Mouse (Mus musculus): Measurements from ENCODE around the gene Gpr63.
"Not testable (repeated sequence)": the region's sequence is repeated elsewhere in the genome, so short reads cannot be mapped to it uniquely, and the experiment has no call there.

Gene Gpr63

DNA sequence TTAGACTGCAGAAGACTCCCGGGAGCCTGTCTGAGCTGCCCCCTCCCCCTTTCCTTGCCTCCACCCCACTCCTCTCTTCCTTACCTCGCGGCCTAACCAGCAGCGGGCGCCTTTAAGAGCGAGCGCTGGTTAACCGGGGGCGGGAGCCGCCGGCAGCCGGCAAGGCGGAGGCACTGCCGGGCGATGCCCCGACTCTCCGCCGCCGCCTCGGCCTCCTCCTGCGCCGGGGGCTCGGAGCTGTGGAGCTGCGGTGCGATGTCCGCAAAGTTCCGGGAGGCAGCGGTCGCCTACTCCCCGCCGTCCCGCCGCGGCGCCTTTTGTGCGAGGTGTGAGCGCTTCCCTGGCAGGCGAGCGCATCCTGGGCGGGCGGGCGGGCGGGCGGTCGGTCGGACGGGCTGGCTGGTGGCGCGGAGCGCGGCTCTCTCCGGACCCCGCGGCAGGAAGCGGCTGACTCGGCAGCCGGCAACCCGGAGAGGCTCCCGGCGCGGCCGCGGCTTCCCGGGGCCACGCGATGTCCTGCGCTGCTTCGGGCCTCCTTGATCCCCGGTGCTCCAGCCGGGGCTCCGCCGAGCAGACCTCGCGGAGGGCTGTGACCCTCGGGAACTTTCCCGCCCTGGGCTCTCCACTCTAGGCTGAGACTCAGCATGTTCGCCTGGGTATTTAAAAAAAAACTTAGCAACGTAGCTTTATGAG lies at the start of gene Gpr63:
Gene Gpr63, plus strand, starts transcription at position 109 of the 693 bp plus-strand sequence.
- in situ Hi-C loops (cut with MboI), result no loop called here

DNA sequence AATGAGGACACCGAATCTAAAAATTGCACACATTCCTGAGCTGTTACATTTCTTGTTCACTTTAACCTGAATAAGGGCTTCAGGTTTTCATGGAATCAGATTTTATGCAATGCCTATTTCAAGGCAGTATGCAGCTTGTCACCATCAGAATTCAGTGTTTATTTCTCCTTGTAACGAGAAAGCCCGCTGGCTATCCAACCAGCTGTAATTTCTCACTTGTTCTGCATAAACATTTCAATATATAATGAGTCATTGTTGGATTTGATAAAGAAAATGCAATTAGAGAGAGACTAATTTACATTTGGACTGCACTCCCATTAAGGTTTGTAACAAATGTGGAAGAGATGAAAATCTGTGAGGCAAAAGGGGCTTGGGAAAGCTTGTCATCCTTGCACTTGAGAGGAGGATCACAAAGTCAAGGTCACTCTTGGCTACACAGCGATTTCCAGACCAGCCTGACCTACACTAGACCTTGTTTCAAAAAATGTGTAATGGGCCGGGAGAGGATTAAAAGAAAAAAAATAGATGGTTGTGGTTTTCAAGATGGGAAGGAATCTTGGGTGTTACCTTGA lies 46.1 kb upstream of the Gpr63 start:
- in situ Hi-C loops (cut with MboI), result no loop called here

DNA sequence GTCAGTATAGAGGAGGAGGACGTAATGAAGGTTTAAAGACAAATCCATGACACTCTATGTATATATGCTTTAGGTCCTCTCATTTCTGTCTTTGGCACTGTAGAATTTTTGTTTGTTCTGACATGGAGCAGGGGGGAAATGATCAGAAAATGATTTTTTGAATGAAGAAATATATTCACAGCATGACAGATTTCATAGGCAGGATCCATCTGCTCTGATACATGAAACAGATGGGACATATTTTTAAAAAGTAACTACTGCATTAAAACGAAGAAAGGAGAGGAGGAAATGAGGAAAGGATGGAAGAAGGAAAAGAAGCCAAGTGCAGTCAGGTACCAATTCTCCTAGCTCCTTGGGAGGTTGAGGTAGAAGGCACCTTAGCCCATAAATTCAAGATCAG lies 41.5 kb upstream of the Gpr63 start:
- in situ Hi-C loops (cut with MboI), result no loop called here

DNA sequence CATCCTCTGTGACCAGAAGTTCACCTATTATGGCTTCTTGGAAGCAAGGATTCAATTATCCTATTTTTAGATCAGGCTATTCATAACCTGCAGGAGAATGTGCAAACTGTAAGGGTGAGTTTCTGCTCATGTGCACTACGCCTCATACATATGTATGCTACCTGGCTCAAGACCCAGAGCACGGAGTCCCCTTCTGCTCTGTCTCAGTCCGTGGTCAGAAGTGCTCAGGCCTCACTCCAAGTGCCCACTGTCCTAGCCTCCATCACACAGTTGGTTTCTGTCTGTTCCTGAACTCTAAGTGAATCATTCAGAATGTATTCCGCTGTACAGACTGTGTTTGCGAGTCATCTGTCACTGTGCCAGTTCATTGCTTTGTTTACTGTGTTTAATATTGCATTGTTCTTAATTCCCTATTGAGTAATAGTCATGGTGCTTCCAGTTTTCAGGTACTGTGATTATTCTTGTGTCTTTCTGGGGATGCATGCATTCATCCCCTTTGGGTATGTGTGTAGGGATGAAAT lies 37.9 kb upstream of the Gpr63 start:
- in situ Hi-C loops (cut with MboI), result no loop called here

DNA sequence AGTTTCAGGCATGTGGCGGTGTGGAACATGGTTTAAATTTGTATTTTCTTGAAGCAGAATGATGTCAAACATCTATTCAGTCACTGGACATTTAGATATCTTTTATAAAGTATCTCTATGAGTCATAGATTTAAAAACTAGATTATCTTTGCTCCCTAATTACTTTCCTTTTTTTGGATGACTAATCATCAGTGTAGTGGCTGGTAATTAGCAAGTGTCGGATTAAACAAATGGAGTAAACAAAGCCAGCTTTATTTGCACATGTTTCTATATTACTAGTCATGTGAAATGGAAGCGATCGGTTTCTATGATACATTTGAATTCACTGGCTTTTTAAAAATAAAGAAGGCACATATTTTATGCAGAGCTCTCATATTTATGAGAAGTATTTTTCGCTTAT lies 37.3 kb upstream of the Gpr63 start:
- in situ Hi-C loops (cut with MboI), result no loop called here

DNA sequence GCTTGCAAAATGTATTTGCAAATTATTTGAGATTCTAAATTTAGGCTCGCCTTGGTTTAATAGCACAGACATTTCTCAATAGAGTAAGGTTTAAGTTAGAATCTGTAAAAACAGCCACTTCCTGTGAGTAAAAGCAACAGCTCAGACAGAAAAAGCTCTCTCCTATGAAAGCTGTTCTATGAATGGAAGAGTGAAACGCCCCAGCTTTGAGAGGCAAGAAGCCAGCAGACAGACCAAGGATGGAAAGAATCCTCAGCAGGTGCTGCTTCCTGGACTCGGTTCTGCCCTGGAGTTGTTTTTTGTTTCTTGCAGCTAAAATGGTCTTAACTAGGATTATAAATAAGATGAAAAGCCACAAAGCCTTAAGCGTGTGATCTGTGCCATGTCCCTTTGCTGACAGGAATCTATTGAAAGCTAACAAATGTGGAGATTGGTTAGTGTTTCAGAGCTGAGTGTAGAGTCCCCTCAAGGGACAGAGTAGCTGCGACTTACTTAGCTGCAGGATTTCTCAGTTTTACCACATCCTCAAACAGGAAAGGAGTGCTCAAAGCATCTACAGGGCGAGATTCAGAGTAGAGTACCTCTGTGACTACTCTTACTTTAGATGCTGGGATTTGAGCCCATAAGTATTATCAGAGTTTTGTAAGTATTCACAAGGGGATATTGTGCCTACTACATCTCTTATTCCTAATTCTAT lies 23.3 kb upstream of the Gpr63 start:
- in situ Hi-C loops (cut with MboI), result no loop called here

DNA sequence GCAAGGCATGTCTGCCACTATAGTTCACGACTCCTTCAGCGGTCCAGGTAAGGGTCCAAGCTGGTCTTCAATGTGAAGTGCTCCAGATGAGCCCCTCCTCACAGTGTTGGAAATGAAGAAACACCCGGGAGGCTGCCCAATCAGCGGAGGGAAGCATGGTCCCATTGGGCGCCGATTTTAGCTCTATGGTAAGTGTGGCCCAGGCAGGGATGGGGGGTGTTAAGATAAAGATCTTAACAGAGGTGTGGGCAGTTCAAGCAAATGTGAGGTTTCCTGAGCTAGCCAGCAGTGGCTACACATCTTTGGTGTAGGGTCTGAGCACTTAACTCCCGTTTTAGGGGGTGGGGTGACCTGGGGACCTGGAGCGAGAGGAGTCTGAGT lies 299 bp upstream of the Gpr63 start:
- in situ Hi-C loops (cut with MboI), result no loop called here

DNA sequence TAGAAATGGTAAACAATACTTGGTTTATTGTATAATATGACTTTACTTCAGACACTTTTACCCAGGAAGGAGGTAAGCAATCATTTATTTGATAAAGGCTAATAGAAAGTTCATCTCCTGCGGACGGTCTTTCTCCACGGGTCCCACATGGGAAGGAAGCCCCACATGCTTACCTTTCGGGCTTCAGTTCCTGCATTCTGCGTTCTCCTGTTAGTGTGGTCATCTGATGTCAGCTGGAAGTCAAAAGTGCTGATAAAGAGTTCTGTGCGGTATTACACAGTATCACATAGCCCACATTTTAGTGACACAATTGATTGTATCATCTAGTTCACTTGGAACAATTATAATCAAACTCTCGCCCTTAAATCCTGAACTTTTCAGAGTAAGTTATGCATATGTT lies 1.0 kb downstream of the Gpr63 start:
- in situ Hi-C loops (cut with MboI), result no loop called here

DNA sequence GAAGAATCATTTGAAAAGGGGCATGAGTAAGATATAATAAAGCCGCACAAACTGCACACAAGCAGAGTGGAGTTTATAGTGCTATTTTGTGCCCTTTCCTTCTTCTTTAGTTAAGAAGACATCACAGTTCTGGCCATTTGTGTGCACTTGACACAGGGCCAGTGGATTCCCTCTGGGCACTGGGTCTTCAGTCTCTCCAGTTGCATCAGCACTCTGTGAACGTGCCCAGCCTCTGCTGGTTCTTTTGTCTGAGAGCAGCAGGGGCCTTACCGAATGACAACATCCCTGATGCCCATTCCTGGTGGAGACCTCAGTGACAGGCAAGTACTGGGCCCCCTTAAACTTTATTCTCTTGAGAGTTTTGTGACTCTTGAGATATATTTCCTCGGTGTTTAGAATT lies 12.4 kb downstream of the Gpr63 start:
- in situ Hi-C loops (cut with MboI), result no loop called here

DNA sequence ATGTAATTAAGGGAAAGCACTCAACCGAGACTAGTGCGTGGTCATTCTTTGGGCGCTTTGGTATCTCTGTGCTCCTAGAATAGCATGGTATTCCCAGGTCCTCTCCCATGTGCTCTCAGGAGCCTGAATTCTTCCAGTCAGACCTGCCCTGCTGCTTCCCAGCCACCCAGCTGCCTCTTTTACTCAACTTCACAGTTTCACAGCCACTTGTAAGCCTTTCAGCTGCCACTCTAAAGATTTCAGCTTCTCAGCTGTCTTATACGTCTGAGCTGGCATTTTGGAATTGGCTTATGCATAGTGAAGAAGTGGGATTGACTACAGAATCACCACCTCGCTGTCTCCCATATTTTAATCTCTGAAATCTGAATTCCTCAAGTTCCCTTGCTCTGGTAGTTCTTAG lies 19.4 kb downstream of the Gpr63 start:
- in situ Hi-C loops (cut with MboI), result no loop called here

DNA sequence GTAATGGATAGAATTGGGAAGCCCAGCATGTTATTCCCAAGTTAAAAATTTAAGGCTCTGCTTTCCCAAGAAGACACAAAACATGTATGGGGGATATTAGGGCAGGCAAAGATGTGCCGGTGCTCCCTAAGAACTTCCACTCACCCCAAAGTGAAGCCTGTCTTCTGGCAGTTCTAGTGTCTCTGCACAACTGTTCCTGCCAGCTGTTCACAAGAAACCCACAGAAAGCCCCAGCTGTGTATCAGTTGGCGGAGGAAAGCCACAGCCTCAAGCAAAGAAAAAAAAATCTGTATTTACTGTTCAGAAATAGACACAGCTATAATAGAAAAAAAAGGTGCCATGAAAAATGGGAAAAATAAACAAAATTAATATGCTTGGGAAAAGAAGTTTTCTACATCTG lies 25.3 kb downstream of the Gpr63 start:
- in situ Hi-C loops (cut with MboI), result no loop called here

DNA sequence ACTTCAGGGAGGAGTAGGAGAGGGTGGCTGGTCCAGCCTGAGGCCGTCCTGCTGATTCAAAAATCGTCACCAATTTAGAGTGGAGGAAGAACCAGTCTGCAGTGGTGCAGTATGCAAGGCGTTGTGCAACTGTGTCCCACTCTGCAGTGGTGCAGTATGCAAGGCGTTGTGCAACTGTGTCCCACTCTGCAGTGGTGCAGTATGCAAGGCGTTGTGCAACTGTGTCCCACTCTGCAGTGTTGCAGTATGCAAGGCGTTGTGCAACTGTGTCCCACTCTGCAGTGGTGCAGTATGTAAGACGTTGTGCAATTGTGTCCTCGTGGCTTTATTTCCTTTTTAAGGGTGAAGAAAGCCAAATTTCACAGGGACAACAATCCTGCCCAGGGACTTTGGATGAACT lies 43.1 kb downstream of the Gpr63 start:
- in situ Hi-C loops (cut with MboI), result not testable (repeated sequence)

DNA sequence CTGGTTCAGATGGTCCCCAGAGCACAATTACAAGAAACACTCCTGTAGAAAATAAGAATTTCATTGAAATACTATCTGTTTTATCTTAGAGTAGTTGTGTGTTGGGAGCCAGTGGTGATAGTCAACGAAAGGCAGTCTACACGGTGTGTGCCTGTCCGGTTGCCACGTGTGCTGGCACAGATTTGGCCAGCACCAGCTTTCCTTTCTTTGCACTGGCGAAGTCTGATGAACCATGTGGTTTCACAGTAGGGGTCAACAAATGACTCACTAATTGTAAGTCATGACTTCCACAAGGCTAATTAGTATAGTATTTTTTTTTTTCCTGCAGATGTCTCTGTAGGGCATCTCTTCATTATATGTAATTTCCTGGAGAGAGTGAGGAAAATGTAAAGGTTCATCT lies 45.6 kb downstream of the Gpr63 start:
- in situ Hi-C loops (cut with MboI), result no loop called here

DNA sequence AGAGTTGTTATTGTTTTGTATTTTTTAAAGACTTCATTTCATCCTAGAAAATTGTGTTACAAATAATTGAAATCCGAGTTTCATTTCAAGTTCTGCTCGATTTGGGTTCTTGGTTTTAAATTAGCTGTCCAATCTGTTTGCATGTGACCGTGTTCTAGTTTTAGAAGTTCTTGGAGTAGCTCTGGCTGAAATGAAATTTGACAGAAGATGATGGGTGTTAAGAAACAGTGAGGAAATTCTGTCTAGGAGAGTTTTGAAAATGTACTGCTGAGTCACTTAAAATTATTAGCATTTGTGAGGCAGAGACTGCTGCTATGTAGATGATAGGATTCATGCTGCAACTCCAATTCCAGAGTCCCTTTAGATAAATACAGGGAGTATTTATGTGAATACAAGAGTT lies 46.5 kb downstream of the Gpr63 start:
- in situ Hi-C loops (cut with MboI), result no loop called here

DNA sequence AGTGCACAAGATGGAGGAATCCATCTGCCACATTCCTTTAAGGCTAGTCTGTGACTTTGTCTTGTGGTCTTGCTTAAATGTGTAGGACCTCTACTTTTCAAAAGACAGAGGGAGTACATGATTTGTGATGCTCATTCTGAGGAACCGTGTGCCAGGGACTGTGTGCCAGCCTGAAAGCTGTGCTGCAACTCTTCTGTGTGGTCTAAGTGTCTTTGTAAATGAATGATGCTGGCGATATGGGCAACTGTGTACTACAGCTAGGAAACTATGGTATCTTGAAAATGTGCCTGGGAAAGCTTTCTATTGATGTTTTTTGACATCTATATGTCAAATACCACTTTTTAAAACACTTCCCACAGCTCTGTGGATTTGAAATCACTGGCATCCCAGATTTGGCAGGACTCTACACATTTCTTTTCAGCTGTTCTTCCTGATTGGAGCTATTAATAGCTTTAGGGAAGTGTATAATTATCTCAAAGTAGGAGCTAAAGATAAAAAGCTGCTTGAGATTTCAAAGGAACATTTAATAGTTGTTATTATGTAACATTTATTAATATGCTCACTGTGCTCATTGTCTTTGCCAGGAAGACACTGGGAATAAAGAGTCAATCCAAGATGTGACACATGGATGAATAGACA lies 48.9 kb downstream of the Gpr63 start:
- in situ Hi-C loops (cut with MboI), result no loop called here

DNA sequence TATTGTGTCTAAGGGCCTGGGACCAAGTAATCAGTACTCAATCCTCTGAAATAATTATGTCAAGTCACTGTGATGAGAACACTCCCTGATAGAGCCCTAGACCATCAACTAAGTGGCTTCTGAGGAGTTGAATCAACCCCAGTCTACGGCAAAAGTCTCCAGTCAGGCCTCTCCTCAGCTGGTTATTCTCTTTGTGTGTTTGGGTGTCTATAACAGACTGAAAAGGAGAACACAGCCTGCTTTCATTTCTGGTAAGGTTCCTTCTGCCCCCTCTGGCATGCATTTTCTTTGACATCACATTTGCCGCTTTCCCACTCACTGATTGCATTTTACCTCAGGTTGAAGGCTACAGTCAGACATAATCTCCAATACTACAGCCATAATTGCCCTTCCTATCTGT lies 62.0 kb downstream of the Gpr63 start:
- in situ Hi-C loops (cut with MboI), result no loop called here

DNA sequence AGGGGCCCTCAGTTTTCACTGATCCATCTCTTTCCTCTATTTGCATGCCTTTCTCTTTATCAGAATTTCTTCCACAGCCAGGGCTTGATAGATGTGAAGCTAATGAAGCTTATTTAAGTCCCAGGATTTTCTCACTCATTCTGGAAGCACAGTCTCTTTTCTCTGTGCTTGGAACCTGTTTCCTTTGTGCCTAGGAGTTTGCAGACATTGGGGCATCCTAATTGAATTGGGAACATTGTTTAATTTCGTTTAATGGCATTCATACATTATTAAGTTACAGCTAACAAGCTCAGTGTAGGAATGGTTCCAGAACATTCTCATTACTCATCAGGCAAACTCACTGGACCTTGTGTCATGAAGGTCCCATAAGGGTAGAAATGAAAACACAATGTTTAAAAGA lies 62.5 kb downstream of the Gpr63 start:
- in situ Hi-C loops (cut with MboI), result no loop called here

DNA sequence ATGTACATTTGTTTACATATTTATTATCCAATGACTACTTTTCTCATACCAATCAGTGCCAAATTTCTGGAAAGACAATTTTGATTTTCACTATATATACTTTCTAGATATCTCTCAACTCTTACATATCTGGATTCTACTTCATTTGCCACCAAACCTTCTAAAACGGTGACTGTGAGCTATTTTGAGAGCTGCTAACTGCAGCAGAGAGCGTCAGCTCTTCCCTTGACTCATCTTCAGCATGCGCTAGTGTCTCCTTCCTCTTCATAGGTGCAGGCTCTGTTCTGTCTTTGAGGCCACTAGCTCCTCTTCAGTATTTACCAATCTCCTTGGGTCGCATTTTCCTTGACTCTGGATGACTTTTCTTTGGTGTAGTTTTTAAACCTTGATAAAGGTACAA lies 63.7 kb downstream of the Gpr63 start:
- in situ Hi-C loops (cut with MboI), result no loop called here

DNA sequence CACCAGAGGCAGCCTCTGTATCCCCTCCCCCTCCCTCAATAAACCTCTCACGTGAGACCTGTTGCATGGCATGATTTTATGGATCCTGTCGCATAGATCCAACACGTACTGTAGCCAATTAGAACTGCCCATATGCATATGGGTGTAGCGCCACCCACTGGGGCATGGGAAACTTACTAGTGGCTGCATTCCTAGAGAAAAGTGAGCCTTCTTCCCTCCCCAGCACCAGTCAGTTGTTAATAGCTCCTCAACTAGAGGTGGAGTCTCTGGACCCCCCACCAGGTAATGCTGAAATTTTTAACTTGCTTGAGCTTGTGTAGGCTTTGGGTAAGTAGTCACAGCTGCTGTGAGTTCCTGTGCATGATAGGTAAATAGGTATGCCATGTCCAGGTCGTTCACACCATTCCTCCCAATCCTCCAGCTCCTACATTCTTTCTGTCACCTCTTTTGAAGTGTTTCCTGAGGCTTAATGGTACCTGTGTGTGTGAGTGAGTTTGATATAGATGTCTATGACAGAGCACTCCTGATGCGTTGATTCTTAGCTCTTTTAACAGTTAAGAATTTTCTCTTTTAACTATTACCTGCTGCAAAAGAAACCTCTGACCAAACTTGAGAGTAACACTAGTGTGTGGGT lies 69.1 kb downstream of the Gpr63 start:
- in situ Hi-C loops (cut with MboI), result no loop called here

DNA sequence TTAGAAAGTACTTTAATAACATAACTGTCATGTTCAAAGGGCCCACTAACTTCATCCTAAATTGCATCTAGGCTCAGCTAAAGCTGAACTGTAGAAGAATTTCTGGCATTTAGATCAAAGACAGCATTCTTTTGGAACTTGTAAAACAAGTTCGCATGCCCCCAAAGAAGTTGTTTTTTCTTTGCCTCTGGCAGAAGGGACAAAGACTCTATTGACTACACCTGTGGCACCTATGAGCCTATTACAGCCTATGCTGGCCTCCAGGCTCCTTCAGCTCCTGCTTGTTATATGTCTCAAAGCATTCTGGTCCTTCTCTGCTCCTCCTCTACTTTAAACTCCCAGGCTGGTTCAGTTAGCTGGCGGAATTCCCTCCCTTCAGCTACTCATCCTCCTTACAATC lies 69.6 kb downstream of the Gpr63 start:
- in situ Hi-C loops (cut with MboI), result no loop called here

DNA sequence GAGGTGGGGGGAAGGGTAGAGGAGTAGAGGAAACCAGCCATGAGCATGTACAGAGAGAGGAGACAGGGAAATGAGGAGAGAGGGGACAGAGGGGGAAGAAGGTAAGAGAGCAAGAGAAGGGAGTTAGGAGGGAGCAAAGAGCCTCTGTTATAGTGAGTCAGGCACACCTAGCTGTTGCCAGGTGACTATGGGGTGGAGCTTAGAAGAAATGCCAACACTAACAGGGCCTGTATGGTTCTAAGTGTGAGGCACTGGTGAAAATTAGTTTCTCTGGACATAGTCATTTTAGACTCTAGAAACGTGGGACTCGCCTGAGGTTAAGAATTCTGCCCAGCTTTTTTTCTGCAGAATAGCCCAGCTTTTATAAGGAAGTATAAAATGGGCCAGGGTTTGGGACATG lies 71.1 kb downstream of the Gpr63 start:
- in situ Hi-C loops (cut with MboI), result no loop called here

DNA sequence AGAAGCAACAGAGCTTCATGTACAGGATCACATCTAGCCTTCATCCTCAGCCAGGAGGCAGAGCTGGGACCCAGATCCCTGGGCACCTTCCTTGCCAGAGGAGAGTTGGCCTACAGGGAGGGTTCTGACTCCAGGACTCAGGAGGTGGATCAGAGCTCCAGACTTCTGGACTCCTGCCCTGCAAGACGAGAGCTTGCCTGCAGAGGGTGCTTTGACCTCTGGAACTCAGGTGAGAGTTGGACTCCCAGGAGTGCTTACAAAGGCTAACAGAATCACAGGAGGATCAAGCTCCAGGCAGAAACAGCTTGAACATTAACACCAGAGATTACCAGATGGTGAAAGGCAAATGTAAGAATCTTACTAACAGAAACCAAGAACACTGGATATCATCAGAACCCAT lies 89.3 kb downstream of the Gpr63 start:
- in situ Hi-C loops (cut with MboI), result not testable (repeated sequence)
